Mouse (Mus musculus): ENCODE results near the gene Nup107. TPM values are rescaled to one million over a fixed set of nuclear protein-coding genes. Genes with fewer than 3 reads are reported as not detected.

Nup107 gene
- total RNA-seq (2021): 10 to 100 TPM; 15.5 to 19.4 TPM
- long read RNA-seq, experiment 1, transcript Nup107-201 (28 exons, 3,114 nt): major isoform, 10 of 21 reads
- long read RNA-seq, experiment 1, partial matches to known transcripts: 5 of 21 reads
- long read RNA-seq, experiment 1, other reads (novel, unspliced or antisense): 6 of 21 reads
- long read RNA-seq, experiment 2, transcript Nup107-201 (28 exons, 3,114 nt): major isoform, 17 of 22 reads
- long read RNA-seq, experiment 2, partial matches to known transcripts: 1 of 22 reads
- long read RNA-seq, experiment 2, other reads (novel, unspliced or antisense): 4 of 22 reads

DNA sequence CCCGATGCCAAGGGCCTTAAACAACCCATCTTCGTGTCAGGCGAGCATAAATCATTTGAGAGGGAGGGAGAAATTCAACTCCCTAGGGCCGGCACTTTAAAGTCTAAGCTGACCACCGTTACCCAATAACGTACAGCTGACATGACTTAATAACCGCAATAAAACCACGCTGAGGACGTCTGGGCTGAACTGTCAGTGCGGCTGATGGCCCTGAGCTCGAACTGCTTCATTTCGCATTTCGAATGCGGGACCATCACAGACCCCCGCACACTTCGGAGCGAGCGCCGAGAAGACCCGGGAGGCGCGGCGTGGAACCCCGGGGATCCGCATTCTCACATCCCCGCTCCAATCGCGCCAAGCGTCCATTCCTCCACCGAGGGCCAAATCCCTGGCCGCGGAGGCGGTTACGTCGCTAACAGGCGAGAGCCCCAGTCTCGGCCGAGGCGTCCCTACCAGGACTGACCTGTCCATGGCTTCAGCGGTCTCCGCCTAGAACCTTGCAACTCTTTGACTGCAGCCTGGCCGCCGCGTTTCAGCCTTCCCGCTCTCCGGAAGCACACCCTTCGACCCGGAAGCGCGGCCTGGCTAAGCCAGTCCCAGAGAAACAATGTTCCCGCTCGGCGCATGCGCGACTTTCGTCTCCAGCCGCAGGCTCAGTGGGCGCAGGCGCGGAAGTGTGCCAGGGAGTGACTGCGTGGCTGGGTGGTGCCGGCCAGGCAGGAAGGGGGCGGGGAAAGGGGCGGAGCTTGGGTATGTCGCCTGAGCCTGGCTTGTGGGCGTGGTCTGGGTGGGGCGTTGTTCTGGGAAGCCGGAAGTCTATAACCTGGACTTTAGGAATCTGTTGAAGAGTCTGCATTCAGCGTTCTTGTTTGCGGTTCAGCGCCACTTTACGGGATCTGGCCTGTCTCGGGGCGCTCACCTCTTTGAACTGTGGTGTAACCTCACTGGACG is at the start of gene Nup107:
Nup107 (minus strand) TSS at position 565 of the 951 bp plus-strand sequence.
- TF ChIP-seq CTCF (conservative IDR thresholded peaks at IDR 0.05): no peak; the same call in 1 of the 2 replicates
- Histone ChIP-seq H3K27ac (peak within 1 kb of the TSS; percentile 91), H3K4me3 (peak within 1 kb of the TSS; percentile 84)
- peak; percentile 100 for DNase-seq (ENCODE audit: low spot score in 2 of 2)

DNA sequence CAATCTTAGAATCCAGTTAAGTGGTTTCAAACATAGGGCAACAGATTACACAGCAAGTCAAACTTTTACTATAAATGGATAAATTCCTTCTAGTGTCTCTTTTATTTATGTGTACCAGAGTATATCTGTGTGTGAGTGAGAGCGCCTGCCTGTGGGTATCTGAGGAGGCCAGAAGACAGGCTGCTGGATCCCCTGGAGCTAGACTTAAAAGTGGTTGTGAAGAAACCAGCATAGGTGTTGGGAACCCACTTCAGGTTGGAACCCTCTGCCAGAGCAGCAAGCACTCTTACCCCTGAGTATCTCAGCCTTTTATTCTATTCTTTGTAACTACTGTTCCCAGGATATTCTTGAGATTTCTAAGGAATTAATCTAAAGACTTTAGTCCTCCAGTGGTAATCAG is 49.3 kb upstream of the Nup107 start:
- Histone ChIP-seq H3K4me3 (no peak overlapping the region), H3K27ac (no peak overlapping the region)
- no peak for TF ChIP-seq CTCF (conservative IDR thresholded peaks at IDR 0.05)
- no peak for DNase-seq (ENCODE audit: low spot score in 2 of 2)

DNA sequence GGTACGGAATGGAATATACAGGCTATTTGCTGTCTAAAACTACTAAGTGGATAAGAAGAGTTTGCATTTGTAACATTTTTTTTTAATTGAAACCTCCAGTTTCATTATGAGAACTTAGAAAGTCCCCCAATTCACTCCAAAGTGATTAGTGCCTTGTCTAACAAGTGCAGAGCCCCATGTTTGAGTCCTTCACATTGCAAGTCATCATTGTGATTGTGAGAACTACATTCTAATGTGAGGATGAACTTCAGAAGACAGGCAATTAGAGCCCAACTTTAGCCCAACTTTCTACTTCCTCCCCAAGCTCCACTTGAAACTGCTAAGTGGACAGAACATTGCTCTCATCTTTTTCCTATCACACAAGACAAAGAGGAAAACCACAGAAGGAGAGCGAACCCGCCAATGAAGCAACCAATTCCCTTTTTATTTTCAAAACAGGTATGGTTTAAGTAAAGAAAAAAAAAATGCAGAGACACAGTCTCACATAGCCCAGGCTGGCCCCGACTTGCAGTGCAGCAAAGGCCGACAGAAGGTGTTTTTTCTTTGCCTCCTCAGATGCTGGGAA is 48.0 kb upstream of the Nup107 start:
- Histone ChIP-seq H3K27ac (no peak overlapping the region), H3K4me3 (no peak overlapping the region)
- DNase-seq (ENCODE audit: low spot score in 2 of 2): no peak
- no peak for TF ChIP-seq CTCF (conservative IDR thresholded peaks at IDR 0.05)

DNA sequence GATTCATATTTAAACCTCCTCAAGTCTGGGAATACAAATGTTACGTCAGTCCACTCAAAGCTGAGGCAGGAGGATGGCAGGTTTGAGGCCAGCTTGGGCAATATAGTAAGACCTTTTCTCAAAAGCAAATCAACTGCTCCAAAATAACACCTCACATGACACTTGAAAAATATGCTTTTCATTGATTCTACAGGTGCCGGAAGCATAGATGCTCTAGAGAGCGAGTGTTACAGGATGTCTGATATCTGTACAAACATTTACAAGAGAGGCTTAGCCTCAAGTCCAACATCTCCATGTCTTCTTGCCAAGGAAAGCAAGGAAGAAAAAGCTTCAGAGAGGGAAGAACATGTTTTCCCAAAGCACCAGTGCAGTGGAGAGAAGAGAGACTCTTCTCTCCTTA is 47.2 kb upstream of the Nup107 start:
- no peak for DNase-seq (ENCODE audit: low spot score in 2 of 2)
- H3K4me3 ChIP-seq: no peak overlapping the region
- no peak for TF ChIP-seq CTCF (conservative IDR thresholded peaks at IDR 0.05)

DNA sequence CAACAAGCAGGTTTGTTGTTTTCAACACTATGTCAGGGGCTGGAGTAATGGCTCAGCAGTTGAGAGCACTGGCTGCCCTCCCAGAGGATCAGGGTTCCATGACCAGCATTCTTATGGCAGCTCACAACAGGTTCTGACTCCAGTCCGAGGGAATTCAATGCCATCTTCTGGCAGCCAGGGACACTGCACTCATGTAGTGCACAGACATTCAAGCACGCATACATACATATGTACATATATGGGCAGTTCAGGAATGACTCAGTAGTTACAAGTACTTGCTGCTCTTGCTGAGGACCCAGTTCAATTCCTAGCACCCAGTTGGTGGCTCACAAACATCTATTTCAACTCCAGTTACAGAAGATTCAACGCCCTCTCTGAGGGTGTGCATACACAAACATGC is 46.4 kb upstream of the Nup107 start:
- H3K4me3 ChIP-seq: no peak overlapping the region
- TF ChIP-seq CTCF (conservative IDR thresholded peaks at IDR 0.05): peak; percentile 56
- H3K27ac ChIP-seq: no peak overlapping the region
- no peak for DNase-seq (ENCODE audit: low spot score in 2 of 2)

More for the DNA sequence above, 47.2 kb upstream of the Nup107 start:
- H3K27ac ChIP-seq: no peak overlapping the region

DNA sequence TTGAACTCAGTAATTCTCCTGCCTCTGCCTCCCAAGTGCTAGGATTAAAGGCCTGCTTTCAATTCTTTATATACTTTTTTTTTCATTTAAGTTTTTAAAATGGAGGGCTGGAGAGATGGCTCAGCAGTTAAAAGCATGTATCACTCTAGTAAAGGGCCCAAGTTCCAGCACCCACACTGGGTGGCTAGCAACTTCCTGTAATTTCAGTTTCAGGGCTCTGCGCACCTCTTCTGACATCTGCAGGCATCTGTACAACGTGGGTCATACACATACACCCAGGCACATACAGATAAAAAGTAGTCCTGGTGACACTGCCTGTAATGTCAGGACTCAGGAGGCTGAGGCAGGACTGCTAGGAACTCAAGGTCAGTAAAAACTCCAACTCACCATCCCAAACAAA is 43.8 kb upstream of the Nup107 start:
- Histone ChIP-seq H3K4me3 (no peak overlapping the region), H3K27ac (no peak overlapping the region)
- no peak for DNase-seq (ENCODE audit: low spot score in 2 of 2)
- TF ChIP-seq CTCF (conservative IDR thresholded peaks at IDR 0.05): no peak

DNA sequence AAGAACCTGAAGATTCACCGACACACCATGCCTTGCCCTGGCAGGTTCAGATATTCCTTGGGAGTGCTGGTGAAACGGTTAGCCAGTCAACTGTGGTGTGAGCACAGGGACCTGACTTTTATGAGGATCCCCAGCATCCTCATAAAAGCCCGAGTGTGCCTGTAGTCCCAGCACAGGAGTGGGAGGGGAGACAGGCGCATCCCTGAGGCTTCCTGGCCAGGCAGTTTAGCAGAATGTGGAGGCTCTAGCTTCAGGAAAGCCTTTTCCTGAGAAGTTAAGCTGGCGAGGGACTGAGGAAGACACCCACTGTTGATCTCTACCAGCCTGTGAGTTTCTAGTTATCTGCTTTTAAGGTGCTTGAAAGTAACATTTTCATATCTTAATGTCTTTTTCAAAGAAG is 42.9 kb upstream of the Nup107 start:
- no peak overlapping the region for H3K27ac ChIP-seq
- TF ChIP-seq CTCF (conservative IDR thresholded peaks at IDR 0.05): no peak
- no peak overlapping the region for H3K4me3 ChIP-seq
- DNase-seq (ENCODE audit: low spot score in 2 of 2): no peak

DNA sequence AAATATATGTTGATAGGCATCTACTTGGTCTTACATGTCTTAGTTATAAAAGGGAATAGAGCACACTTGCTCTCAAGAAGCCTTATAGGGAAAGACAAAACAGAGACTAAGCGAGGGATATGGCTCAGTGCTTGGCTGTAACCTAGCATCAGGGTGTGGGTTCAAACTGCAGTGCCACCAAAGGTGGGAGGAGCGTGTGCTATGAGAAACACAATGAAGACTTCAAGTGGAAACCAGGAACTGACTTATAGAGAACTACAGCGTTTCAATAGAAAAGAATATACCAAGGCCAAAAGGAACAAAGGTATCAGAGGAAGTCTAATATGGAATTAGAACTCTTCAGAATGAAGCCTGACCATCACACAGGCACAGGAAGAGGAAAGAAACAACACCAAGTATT is 38.3 kb upstream of the Nup107 start:
- no peak for TF ChIP-seq CTCF (conservative IDR thresholded peaks at IDR 0.05)
- no peak overlapping the region for H3K27ac ChIP-seq
- H3K4me3 ChIP-seq: no peak overlapping the region
- no peak for DNase-seq (ENCODE audit: low spot score in 2 of 2)

DNA sequence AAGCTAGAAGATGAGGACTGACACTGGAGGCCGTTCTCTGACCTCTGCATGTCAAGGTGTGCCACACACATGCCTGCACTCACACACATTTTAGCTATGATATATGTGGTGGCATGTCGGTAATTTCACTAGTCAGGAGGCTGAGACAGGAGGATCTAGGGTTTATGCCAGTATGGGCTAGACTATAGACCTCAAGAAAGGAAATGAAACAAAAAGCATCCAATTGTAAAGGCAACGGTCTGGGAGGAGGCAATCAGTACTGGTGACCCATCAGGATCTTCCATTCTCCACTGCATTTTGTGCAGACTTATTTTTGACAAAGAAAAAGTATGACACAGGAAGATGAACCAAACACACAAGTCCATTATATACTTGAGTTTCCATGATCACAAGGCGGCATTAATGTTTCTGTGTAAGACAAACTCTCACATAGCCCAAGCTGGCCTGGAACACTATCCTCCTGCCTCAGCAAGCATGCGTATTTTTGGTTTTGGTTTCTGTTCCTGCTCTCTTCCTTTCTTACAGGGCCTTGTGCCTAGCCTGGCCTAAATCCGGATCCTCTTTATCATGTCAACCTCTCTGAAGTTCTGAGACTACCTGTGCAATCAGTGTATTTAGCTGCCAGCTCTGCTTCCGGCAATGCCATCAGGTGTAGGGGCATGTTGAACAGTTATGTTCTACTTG is 37.1 kb upstream of the Nup107 start:
- TF ChIP-seq CTCF (conservative IDR thresholded peaks at IDR 0.05): no peak
- no peak overlapping the region for H3K4me3 ChIP-seq
- H3K27ac ChIP-seq: no peak overlapping the region
- DNase-seq (ENCODE audit: low spot score in 2 of 2): no peak

DNA sequence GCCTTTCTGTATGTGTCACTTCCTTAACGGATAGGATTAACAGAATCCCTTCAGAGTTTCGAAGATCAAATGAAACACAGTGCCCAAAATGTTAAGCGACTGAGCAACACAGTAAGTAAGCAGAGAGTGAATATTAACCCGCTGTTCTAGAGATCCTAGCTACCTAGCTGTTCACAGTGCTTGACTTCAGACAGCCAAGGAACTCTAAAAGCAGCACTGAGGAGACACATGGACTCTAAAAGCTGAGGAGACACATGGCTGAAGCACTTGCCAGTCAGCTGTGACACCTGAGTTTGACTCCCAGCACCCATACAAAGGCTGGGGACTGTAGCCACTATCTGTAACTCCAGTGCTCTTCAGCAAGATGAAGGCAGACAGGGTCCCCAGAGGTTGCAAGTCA is 36.5 kb upstream of the Nup107 start:
- no peak overlapping the region for H3K27ac ChIP-seq
- no peak for DNase-seq (ENCODE audit: low spot score in 2 of 2)
- TF ChIP-seq CTCF (conservative IDR thresholded peaks at IDR 0.05): no peak
- no peak overlapping the region for H3K4me3 ChIP-seq

DNA sequence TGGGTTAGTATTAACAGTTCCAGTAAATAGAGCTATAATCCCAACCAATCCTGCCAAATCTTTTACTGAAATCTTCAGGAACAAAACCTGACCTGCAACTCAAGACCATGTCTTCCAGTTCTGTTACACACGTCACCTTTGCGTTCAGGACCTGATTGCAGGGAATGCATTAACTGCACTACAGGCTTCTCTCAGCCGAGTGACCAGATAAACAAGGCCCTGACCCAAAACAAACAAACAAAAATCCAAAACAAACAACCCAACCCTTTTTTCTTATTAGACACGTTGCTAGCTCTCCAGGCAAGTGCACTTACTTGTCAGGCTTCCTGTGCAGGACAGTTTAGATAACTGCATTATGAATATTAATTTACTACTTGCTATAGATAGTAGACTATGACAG is 36.0 kb upstream of the Nup107 start:
- no peak for DNase-seq (ENCODE audit: low spot score in 2 of 2)
- no peak overlapping the region for H3K4me3 ChIP-seq
- no peak overlapping the region for H3K27ac ChIP-seq
- no peak for TF ChIP-seq CTCF (conservative IDR thresholded peaks at IDR 0.05)

DNA sequence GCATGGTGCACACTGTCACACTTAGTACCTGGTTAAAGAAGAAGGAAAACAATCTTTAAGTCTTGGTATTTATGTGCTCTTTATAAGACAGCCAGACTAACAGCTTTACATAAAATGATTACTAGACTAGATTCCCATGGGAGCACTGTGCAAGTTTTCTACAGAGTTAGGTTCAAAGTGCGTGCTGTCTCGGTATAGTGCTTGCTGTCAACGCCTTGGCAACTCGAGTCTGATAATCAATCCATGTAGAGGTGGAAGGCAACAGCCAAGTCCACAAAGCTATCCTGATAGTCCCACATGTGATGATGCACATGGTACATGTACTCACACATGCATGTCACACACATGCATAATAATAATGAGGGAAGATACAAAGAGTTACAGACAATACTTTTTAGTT is 32.1 kb upstream of the Nup107 start:
- DNase-seq (ENCODE audit: low spot score in 2 of 2): no peak
- H3K27ac ChIP-seq: no peak overlapping the region
- no peak for TF ChIP-seq CTCF (conservative IDR thresholded peaks at IDR 0.05)
- H3K4me3 ChIP-seq: no peak overlapping the region

DNA sequence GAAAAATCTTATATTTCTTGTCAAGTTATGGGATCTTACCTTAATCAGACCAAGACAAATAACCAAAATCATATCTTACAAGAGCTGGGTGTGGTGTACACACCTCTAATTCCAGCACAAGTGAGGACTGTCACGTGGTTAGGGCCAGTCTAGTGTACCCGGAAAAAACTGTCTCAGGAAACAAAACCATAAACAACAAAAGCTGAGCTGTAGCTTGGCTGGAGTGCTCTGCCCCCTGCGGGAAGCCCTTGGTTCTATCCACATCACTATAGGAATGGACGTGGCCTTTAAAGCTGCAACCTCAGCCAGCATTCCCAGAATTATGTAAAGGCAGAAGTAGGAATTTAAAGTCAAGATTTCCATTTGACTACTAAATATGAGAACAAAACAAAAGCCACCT is 31.6 kb upstream of the Nup107 start:
- no peak overlapping the region for H3K4me3 ChIP-seq
- no peak for DNase-seq (ENCODE audit: low spot score in 2 of 2)
- peak; percentile 60 for TF ChIP-seq CTCF (conservative IDR thresholded peaks at IDR 0.05)
- H3K27ac ChIP-seq: no peak overlapping the region

Measured in layer of hippocampus, adult 2 months (tissue).